Mouse (Mus musculus) heart, postnatal 14 days (tissue): ENCODE measurements around the gene Flt4. TPM values are rescaled to one million over a fixed set of nuclear protein-coding genes. Genes with fewer than 3 reads are reported as not detected.
"Not testable (repeated sequence)": the region's sequence is repeated elsewhere in the genome, so short reads cannot be mapped to it uniquely, and the experiment has no call there.

Experiments
- DNase-seq, 2 experiments: peaks; one replicate each; pipeline ENCODE4 v3.0.0; 2021 to 2022
- intact Hi-C: fragments of 180-260 bp; cut with DNase I; formaldehyde crosslinking; loops from one replicate; pipeline ENCODE4 v1.15.1; 2025
- long read RNA-seq, 2 experiments: library from polyadenylated mRNA; stranded (forward); transcript quantifications; one replicate each; pipeline ENCODE4 v2.0.0; 2021
- total RNA-seq, 2 experiments: library from RNA; stranded (reverse); gene quantifications; 2 replicates each; pipeline ENCODE4 v1.2.3; 2021

Flt4 gene
- total RNA-seq, result 10 to 100 TPM; 11.1 to 11.6 TPM
- long read RNA-seq, experiment 1, partial matches to known transcripts, result 2 of 2 reads
- long read RNA-seq, experiment 1, other reads (novel, unspliced or antisense), result 0 of 2 reads
- long read RNA-seq, experiment 2, partial matches to known transcripts, result 3 of 5 reads
- long read RNA-seq, experiment 2, other reads (novel, unspliced or antisense), result 2 of 5 reads

DNA sequence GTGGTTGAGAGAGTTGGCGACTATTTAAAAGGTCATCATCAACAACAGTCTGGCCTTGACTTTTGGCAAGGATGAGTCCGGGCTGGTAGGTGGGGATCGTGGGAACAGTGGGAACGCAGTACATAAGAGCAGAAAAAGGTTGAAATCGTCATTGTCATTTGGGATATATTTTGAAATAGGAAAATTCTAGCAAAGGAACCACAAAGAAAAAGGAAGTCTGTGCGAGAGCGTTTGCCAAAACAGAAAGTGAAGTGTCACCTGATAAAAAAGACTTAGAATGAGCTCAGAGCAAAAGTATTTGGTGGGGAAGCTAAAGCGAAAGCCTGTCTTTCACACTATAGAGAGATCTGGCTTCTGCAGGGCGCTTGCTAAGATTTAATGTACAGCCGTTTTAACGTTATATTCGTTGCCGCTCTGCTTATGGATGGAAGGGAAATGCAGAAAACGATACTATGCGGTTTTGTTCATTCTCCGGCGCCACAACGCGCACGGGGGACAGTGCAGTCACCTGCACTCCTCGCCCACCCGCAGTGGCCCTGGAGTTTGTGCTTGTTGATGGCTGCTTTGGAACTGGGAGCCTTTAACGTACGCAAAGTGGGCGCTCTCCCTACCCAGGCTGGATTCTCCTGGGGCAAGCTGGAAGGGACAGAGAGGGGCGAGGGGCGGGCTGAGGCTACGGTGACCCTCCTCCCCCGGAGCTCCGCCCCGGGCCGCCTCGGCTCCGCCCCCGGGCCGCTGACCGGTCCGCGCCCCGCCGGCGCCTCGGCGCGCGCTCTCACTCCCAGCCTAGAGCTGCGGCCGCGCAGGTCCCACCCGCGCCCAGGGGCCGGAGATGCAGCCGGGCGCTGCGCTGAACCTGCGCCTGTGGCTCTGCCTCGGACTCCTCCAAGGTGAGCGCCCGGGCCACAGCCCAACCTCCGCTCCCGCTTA is at the start of gene Flt4:
Gene Flt4, plus strand, starts transcription at position 326 of the 930 bp plus-strand sequence.
- peak; percentile 53 to 69 for DNase-seq
- intact Hi-C loops, result not testable (repeated sequence)

DNA sequence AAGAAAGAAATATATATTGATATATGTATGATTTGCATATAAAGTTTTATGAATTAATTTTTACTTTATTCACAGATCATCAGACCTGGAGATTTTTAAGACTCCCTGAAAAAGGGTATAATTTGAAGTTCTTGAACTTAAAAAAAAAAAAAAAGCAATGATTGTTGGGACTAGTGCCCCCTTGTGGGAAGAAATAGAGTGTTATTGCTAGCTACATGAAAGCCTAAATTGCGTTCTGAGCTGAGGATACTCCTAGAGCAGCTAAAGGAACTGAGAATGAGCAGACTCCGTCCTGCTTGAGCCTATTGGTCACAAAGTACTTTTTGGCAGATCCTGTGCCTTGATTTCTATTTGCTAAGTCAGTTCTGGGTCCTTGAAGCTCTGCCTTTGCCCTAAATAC is 34.0 kb upstream of the Flt4 start:
- intact Hi-C loops, DNase-seq: not testable (repeated sequence)

DNA sequence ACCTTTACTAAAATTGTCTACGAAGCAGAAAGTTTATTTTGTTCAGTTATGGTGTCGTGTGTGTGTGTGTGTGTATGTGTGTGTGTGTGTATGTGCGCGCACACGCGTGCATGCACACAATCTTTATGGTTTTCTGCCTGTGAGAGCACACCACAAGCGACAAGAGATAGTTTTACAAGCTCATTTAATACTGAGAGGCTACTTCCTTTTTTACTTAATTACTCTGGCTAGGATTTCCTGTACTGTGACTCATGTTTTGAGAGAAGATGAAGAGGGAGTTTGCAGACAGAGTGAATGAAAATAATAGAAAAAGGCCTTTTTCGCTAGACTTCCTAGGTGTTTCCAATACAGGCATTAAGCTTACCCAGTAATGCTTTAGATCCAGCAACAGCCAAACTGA is 28.6 kb upstream of the Flt4 start:
- DNase-seq, intact Hi-C loops: not testable (repeated sequence)

DNA sequence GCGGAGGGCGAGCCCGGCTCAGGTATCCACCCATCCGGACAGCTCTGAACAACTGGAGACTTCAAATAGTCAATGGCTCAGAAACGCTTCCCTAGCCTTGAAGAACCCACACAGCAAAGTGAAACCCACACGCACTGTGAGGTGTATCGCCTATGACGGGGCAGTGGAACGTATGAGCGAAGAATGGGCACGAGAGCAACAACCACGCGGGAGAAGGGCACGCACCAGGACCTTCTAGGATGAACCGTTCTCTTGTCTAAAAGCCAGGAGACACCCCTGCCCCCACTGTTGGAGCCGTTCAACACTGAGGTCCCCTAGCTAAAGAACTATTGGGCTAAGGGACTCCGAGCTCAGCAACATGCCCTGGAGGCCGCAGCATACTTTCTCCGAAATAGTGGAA is 18.9 kb upstream of the Flt4 start:
- no peak for DNase-seq
- intact Hi-C loops, result no loop called here

DNA sequence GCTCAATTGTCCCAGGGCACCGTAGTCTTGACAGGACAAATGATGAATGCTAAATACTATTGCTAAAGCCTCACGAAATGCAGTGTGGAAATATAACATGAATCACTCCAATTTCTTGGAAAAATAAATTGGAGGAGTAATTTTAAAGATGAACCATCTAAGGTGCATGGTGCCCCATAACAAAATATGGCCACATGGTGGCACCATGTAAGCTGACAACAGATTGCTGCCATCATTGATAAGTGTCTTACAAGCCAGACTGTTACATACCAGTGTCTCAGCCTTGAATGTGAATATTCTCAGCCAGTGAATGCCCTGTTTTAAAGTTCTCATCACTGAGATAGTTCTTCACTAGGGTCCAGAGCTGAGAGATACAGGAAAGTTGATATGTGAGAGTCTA is 11.9 kb upstream of the Flt4 start:
- intact Hi-C loops, result loop anchor here (1.0 kb wide), 1 partner anchor 34 kb away; no protein-coding TSS in a partner anchor
- DNase-seq, result not testable (repeated sequence)

DNA sequence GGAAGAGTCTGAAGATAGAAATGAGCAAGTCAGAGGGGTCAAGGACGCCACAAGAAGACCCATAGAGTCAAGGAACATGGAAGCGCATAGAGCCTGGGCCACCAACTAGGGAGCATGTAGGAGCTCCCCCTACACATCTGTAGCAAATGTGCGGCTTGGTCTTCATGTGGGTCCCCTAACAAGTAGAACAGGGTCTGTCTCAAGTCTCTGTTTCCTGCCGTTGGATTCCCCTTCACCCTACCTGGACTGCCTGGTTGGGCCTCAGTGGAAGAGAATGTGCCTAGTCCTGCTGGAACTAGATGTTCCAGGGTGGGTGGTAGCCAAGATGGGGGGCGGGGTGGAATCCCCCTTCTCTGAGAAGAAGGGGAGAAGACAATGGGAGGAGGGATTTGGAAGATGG is 757 bp upstream of the Flt4 start:
- not testable (repeated sequence) for DNase-seq

DNA sequence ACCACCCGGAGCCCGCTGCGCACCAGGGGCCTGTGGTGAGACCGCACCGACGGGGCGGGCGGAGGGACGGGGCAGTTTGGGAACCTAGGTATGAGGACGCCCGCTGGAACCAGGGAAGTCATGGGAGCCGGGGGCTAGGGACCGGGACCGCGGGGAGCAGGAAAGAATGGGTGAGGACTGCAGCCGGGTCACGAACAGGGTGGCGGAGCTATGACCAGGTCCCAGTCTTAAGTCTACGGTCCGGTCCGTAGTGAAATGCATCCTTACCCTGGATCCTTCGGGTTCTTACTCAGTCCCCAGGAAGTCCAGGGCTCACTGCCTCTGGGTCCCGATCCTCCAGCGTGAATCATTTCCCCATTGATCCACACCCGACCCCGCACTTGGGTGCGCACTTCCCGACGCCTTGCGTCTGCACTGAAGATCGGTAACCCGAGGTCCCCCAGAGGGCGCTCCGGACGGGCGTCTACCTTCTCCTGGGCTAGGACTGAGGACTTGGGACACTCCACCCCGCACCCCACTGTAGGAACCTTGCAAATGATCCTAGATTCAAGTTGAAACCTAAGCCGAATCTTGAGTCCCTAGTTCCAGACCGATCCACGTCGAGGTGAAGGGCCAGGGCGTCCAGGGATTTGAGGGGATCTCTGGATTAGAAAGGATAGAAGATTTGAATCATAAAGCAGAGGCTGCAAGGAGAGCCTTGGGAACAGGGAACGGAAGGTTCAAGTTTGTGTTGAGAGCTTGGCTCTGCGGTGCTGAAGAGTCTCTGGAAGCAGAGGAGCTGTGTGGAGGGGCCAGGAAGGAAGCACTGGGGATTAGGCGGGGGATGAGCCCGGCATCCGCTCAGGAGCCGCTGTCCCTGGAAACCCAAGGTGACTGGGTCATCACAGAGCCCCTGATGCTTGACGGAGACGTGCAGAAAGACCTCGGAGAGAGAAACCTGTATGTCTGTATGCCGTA is 1.1 kb downstream of the Flt4 start:
- DNase-seq, result peak; percentile 40 to 43
- intact Hi-C loops, result not testable (repeated sequence)

More for the DNA sequence above, 757 bp upstream of the Flt4 start:
- intact Hi-C loops, result not testable (repeated sequence)

DNA sequence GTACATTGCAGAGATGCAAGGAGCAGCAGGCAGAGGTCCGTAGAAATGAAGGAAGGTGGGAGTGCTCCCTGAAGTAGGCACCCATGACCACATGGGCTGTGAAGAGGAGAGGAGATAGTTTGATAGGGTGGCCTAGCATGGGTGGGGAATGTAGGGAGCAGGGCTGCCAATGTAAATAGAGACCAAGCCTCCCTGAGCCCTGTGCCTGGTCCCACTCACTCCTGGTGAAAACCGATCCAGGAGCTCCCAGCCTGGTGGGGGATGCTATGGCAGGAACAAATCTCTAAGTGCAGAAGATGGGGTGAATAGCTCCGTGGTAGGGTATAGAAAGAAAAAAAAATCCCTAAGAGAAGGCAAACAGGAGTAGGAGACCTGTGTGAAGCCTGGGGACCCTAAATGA is 2.3 kb downstream of the Flt4 start:
- DNase-seq, intact Hi-C loops: not testable (repeated sequence)

DNA sequence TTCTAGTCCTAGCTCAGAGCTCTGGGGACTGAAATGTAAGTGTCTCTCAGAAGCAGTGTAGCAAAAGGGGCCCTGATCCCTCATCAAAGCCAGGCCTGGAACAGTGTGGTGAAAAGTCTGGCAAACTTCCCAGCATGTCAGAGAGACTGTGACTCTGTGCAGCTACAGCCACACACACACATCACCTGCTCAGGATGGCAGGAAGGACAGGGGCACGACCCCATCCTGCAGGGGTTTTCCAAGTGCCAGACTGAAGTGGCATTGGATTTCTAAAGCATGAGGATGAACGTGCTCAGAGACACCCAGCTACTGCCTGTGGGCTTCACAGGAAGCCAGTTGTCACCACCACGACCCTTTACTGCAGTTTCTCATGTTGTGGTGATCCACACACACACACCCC is 3.1 kb downstream of the Flt4 start:
- no peak for DNase-seq
- intact Hi-C loops, result no loop called here

DNA sequence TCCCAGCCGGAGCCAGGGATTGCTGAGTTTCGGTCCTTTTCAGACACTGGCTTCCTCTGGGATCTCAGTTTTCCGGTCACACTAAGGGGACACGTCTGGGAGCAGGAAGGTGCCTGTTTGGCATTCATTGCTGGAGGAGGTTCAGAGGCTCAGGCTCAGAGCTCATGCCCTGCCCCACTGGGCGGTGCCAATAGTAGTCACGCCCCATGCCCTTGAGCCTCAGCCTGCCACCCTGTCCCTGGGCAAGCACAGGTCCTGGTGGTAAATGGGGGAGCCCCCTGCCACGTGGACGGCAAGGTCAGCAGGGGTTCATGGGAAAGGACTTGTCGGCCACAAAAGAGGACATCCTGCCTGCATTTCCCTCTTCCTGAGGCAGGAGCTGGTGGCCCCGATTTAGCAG is 4.3 kb downstream of the Flt4 start:
- DNase-seq, result peak; percentile 29 to 41
- intact Hi-C loops, result no loop called here

DNA sequence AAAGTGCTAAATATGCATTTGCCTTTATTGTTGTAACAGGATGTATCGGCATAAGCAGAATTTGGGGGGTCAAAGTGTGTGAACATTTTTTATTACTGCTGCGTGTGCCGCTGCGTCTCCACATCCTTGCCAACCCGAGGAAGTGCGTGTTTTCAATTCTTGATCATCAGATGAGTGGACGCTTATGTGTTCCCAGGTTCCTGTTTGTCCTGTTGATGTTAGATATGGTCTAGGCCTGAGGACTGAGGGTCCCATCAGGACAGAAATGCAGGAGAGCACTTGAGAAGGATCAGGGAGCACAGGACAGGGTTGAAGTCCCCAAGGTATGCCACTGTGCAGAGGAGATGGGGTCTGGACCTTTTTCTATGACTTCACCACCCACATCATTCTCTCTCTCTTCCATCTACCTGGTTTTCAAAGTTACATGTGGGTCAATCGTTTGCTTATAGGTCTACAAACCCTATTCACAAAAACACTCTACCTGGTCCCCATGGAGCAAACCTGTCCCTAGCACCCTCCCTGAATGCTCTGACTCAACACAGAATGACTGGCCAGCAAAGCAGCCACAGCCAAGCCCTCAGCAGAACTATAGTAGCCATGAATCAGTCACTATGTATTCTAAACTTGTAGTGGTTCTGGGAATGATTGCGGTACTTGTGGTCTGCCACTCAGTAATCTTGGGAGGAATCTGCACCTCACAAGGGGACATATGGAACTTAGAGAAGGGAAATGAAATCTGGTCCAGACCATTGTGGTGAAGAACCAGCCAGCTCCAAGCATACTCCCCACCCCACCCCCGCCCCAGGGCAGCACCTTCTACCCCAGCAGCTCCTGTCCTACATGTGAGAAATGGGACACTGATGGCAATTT is 7.0 kb downstream of the Flt4 start:
- DNase-seq, result no peak
- intact Hi-C loops, result no loop called here

DNA sequence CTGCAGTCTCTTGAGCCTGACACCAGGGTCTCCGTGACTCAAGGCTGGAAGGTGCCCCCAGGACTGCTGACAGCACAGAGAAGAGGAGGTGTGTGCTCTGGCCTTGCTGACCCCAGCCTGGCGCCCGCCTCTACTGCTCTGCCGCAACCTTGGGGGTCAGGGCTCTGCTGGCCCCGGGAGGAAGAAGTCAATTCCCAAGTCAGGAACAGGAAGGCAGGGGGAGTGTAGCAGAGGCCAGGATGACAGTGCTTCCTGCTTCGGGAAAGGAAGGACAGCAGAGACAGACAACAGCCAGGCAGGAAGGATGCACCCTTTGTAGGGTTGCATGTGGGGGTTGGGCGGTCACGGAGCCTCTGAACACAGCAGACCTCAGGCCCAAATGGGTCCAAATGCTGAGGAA is 9.4 kb downstream of the Flt4 start:
- no peak for DNase-seq
- intact Hi-C loops, result no loop called here

DNA sequence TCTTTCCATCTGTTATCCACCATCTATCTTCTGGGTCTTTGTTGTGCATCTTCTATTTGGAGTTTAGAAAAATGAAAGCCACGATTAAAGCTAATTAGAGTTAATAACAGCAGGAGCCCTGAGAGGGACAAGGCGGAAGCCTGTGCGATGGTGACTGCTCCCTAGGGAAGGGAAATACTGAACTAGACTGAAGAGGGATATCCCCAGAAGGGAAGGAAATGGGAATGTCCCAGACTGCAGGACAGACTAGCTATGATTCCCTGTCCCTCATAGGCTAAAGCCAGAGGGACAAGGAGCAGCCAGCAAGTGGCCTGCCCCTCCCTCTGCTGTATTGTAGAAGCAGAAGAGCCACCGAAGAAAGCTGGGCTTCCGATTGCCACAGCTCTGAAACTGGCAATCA is 12.9 kb downstream of the Flt4 start:
- intact Hi-C loops, result no loop called here
- no peak for DNase-seq

DNA sequence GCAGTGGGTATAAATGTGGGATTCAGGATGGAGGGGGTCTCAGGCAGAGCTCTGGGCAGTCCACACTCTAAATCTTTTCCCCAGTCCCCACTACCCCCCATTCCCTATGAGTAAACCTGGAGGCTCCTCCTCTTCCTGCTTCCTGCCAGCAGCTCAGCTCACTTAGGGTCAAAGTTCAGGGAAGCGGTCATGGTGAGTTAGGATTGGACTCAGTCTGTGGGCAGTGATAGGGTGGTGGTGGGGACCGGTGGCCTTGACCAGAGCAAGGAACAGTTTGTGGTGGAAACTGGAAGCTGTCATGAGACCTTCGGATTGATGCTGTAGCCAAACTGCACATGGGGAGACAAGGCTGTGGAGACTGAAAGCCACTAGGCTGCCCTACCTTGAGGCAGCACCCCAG is 15.1 kb downstream of the Flt4 start:
- intact Hi-C loops, result no loop called here
- no peak for DNase-seq

DNA sequence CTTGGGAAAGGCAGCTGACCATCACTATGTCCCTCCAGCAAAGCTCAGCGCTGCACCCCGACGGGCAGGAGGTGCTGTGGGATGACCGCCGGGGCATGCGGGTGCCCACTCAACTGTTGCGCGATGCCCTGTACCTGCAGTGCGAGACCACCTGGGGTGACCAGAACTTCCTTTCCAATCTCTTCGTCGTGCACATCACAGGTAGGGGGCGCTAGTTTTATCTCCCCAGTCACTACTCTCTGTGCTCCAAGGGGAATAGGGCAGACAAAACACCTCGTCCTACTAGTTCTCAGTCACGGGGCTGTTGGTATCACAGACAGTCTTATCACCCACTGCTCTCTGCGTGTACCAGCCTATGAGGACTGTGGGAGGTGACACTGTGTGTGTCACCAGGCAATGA is 16.8 kb downstream of the Flt4 start:
- no peak for DNase-seq
- intact Hi-C loops, result no loop called here

DNA sequence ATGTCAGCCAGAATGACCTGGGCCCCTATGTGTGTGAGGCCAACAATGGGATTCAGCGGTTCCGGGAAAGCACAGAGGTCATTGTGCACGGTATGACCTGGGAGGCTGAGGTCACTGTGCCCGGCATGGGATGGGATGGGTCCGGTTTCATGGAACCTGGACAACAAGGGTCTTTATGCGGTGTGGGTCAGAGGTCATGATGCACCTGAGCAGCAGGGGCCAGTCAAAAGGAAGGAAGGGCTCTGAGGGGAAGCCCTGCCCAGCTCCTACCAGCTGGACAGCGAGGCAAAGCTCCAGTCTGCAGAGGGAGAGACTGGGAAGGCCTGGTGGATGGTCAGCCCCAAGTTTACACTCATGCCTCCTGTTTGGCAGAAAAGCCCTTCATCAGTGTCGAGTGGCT is 17.7 kb downstream of the Flt4 start:
- DNase-seq, result no peak
- intact Hi-C loops, result no loop called here

DNA sequence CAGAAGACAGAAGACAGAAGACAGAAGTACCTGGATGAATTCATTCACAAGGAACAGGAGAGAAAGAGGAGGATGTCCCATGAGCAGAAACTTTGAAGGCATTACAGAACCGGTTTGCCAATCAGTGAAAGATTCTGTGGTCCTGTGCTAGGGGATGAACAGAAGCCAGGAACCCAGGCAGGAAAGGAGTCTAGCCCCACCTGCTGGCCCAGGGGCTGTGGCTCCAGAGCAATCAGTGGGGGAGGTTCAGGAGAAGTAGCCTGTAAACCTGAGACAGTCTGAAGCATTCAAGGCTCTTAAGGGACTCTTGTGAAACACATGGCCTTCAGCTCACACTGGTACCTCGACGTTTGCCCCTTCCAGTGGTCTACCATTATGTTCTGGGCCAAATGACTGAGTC is 22.1 kb downstream of the Flt4 start:
- intact Hi-C loops, result loop anchor here (1.0 kb wide), 1 partner anchor 34 kb away; no protein-coding TSS in a partner anchor
- peak in 1 of 2 experiments; percentile 52 for DNase-seq

DNA sequence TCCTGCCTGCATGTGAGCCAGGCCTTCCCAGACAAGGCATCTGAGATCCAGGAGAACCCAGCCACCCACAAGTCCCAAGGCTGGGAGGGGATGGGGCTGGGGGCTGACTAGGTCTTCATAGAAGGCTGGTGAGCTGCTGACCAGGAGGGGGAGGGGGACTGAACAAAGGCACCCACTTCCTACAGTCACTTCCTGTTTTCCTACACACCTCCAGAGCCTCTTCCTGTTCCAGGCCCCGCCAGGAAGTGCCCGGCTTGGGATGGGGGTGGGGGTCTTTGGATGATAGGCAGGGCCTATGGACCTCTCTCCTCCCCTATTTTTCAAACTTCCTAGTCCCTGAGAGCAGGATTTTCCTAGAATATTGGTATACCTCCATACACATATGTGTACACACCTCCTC is 23.2 kb downstream of the Flt4 start:
- intact Hi-C loops, result no loop called here
- no peak for DNase-seq

DNA sequence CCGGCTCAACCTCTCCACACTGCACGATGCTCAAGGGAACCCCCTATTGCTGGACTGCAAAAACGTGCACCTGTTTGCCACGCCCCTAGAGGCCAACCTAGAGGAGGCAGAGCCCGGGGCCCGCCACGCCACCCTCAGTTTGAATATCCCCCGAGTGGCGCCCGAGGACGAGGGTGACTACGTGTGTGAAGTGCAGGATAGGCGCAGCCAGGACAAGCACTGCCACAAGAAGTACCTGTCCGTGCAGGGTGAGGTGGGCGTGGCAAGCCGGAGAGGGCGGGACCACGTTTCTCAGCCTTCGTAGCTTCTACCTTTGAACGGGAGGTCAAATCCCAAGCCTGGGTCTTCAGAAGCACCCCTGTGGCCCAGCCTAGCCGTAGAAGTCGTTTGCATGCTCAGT is 25.0 kb downstream of the Flt4 start:
- no peak for DNase-seq
- intact Hi-C loops, result no loop called here

DNA sequence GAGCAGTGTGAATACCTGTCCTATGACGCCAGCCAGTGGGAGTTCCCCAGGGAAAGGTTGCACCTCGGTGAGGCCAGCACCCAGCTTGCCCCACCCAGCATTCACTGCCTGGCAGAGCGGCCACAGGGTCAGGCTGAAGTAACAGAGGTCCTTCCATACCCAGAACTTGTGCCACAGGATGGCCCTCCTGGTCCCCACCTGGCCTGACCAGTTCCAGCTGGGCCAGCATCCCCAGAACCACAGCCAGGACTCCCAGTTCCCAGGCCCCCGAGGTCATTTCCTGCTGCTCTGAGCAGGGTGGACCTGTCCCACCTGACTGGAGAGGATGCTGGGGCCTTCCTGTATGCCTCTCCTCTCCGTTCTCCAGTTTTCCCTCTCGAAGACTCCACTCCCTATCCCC is 26.6 kb downstream of the Flt4 start:
- no peak for DNase-seq
- intact Hi-C loops, result no loop called here
